Mouse (Mus musculus) gastrocnemius, postnatal 14 days (tissue): ENCODE data around the gene Kars. TPM values are rescaled to one million over a fixed set of nuclear protein-coding genes. Genes with fewer than 3 reads are reported as not detected.

Experiments used
- DNase-seq: peaks from one replicate; pipeline ENCODE4 v3.0.0; 2021; ENCODE audit warnings: mixed read lengths
- intact Hi-C: fragments of 180-260 bp; cut with DNase I; formaldehyde crosslinking; loops from one replicate; pipeline ENCODE4 v1.15.1; 2025; ENCODE audit warnings: low total_unique reads
- total RNA-seq, 2 experiments: library from RNA; stranded (reverse); gene quantifications; 2 replicates each; pipeline ENCODE4 v1.2.3; 2021

The Kars gene
- total RNA-seq, 2 experiments from 2014 or later = 100 to 107 TPM

DNA sequence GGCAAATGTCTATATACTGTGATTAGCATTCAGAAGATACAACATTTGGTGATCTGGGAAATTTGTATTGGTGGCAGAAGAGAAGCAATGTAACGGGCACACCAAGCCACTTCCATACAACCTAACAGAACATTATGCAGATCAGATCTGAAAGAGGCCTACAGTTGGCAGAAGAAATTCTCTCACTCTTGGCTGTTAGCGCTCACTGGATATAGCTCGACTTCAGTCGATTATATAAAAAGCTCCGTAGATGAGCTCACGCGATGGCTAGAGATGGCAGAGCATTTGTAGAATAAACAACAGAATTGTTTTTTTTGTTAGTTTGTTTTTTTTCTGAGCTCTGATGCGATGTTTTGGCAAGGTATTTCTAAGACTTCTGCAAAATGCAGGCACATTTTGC, 19.8 kb downstream of the Kars start:
- intact Hi-C loops = no loop called here
- no peak for DNase-seq

DNA sequence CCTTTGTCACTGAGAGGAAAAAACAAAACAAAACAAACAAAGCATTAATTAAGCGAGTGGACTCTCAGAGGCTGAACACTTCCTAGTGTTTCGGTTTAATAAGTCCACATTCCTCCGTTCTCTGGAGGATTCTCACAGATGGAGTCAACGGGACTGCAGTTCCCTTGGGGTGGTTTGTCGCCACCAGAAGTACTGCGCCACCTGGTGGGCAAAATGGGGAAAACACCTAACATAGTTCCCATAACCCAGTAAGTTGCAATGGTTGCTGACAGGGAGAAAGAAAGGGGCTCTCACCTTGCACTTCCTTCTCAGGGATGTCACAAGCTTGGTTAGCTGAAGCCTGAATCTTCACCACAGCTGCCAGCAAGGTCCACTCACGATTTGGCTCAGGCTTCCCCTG, 21.2 kb downstream of the Kars start:
- intact Hi-C loops = loop anchor here (10.0 kb wide), 1 partner anchor 115 kb away; the partner anchor contains the start of gene Tmem170

DNA sequence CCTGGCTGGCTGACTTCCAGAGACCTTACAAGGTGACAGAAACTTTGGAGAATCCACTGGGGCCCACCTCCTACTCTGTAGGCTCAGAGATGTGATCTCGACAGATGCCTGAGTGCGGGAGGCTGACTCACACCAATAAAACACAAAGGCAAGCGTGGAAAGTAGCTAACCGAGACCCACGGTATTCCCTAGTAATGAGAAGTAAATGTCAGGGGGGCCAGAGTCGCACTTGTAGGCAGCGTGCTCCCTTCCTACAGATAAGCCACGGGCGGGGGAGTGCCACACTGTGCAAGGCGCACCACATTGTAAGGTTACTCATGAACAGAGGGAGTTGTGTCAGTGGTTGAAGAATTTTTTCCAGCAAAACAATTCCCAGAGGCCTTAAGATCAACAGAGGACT, 26.6 kb downstream of the Kars start:
- no peak for DNase-seq
- intact Hi-C loops = loop anchor here (10.0 kb wide), 1 partner anchor 110 kb away; the partner anchor contains the start of gene Tmem170

More for the DNA sequence above, 21.2 kb downstream of the Kars start:
- DNase-seq = peak; percentile 67

DNA sequence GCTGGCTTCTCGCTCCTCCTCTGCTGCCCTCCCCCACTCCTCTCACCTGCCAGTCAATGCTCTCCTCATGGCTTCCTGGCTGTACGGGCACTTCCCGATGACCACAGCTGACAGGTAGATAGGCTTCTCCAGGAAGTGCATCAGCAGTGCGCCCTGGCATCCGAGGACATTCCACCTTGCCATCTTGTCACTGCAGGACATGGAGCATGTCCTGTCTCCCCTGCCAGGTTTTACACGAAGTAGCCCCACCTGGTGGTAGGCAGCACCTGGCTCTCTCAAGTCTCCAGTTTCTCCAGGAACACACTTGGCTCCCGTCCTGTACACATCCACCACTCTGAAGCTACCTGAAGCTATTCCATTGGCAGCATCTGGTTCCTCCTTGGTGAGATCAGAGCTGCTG, 29.0 kb downstream of the Kars start:
- no peak for DNase-seq
- intact Hi-C loops = loop anchor here (10.0 kb wide), 1 partner anchor 107 kb away; the partner anchor contains the start of gene Tmem170

DNA sequence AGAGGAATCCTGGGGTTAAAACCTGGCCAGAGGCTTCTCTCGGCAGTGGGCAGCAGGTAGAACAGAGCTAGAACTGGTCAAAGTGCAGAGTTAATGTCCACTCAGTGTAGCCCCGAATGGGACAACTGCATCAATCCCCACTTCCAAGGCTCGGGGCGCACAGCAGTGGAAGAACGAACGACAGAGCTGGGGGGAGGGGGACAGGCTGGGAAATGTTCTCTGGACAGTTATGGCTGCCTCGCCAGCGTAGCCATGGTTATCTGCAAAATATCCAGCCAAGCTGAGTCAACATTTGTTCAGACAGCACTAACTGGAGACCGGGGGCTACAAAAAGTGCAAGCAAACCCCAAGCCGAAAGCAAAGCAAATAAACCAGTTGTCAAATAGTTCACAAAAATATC, 33.0 kb downstream of the Kars start:
- DNase-seq = no peak
- intact Hi-C loops = no loop called here

DNA sequence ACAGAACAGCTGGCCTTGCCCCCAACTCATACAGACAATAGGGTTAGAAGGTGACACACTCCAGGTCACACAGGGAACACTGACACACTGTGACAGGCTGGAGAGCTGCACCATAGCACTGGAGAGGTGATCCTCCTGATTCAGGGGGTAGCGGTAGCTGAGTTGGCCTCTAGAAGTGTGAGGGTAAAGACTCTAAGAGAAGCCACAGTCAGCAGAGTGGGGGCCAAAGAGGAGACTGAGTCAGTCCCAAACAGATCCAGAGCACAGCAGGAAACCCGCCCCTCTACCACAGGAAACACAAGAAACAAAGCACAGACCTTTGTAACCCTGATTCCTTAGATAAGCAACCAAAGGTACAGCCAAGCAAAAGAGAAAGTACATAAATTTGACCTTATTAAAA, 34.8 kb downstream of the Kars start:
- no peak for DNase-seq
- intact Hi-C loops = no loop called here

DNA sequence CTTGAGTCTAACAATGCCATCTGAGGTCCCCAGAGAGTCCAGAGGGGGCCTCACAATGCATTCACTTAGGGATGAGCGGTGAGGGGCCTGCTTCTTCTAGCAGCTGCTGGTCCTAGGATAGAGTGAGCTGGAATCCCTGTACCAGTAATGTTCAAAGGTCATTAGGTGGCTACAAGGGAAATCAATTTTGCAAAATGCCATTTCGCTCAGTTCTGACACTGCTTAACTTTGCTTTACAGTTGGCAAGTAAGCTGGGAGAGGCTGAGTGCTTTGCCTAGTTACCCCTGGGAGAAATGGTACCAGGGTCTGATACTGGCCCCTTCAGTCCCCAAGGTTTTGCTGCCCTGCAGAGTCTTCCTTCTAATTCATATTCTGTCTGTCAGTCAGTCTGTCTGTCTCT, 35.4 kb downstream of the Kars start:
- intact Hi-C loops = no loop called here
- DNase-seq = no peak

DNA sequence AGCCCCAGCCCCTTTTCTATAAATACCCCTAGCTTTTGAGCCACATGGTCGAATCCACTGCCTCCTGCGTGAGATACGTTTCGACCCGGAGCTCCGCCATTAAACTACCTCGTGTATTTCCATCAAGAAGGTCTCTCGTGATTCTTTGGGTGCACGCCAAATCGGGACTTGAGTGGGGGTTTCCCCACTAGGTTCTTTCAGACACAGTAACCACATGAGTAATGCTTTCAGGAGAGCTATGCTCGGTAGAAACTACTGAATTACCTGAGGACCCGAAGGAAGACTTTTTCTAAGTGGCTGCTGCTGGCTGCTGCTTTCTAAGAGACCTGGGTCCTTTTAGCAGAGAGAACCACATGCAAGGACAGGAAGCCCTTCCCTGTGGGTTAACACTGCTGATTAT, 37.0 kb downstream of the Kars start:
- intact Hi-C loops = no loop called here
- no peak for DNase-seq

DNA sequence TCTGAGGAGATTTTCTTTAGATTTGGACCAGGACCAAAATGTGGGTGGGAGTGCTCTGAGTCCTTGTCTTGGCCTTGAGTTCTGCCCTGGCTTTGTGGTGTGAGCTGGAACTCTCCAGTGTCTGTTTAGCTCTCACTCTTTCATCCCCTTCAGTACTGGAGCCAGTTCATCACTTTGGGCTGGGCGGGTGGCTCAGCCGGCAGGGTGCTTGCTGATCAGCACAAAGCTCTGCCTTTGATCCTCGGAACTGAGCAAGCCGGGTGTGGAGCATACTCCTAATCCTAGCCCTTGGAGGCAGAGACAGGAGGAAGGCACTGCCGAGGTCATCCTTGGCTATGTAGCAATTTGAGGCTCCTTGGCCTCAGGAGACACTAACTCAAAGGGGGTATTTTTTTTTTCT, 42.1 kb downstream of the Kars start:
- intact Hi-C loops = no loop called here

DNA sequence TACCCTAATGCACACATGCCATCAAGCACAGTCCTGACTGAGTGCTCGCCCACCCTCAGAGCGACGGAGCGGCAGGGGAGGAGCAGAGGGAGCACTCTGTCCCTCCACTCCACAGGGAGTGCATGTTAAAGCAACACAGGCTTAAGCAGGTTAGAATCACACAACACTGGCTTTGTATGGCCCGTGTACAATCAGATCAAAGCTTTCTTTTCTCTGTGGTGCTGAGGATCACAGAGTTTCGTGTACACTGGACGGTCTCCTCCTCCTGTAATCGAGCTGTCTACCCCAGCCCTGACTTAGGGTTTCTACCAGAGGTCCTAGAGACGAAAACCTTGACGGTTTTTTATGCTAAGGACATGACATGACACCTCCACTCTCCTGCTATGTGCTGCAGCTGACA, 42.6 kb downstream of the Kars start:
- intact Hi-C loops = no loop called here
- no peak for DNase-seq

More for the DNA sequence above, 42.1 kb downstream of the Kars start:
- DNase-seq = no peak

DNA sequence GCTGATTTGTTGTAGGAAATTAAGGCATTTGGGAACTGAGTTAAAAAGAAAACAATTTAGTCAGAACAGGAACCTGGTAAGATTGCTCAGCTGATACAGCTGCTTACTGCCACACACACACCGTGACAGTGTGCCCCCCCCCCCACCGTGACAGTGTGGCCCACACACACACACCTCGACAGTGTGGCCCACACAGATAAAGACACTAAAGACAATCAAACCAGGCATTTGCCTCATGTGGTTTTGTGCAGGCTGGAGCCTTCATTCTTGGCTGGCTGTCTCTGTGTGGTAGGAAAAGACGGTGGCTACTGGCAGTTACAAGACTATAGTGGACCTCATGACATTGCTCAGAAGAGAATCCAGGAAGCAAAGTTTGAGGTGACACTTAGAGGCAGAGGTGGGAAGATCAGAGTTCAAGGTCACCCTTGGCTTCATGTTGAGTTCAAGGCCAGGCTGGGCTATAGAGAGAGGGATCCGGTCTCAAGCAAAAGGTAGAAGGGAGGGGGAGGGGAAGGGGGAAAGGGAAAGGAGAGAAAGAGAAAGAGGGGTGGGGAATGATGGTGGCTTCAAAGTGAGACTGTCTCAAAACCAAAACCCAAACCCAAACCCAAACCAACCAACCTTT, 43.8 kb downstream of the Kars start:
- DNase-seq = no peak
- intact Hi-C loops = no loop called here

DNA sequence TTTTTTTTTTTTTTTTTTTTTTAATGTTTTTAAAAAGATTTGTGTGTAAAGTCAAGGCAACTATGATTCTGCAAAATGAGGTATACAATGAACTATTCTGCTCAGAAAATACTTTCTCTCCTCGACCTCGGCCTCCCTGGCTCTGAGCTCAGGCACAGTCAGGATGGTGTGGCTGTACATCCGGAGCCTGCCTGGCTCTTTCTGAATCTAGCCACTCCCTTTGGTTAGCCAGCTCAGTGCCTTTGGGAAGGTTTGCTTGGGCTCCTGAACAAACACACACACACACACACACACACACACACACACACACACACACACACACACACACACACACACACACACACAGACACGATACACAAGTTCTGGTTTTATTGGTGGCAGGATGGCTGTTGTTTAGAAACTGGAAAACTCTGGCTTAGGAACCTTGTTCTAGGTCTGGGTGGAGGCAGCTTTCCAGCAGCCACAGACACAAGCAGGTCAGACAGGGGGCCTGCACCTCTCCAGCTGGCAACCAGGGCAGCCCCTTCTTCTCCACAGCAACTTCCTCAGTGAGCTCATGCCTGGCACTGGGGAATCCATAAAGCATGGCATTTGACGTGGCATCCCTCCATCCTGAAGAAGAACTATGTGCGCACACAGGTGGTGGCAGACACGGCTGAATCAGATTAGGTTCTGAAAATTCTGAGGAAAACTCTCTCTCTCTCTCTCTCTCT, 46.1 kb downstream of the Kars start:
- DNase-seq = no peak
- intact Hi-C loops = no loop called here

DNA sequence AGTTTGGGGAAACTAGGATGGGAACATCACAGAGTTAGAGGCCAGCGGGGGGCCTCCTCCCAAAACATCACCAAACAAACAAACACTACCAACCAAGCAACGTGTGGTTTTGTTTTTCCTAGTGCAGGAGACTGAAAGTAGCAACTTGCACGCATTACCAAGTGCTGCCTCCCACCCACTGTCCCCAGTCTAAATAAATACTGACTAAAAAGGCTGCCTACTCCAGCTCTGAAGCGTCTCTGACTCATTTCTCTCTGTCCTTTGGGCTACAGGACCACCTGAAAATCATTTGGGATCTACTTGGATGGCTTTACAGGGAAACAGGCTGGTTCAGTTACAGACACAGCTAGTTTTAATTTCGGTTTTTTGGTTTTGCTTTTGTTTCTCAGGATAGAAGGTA, 46.8 kb downstream of the Kars start:
- intact Hi-C loops = no loop called here
- DNase-seq = no peak

DNA sequence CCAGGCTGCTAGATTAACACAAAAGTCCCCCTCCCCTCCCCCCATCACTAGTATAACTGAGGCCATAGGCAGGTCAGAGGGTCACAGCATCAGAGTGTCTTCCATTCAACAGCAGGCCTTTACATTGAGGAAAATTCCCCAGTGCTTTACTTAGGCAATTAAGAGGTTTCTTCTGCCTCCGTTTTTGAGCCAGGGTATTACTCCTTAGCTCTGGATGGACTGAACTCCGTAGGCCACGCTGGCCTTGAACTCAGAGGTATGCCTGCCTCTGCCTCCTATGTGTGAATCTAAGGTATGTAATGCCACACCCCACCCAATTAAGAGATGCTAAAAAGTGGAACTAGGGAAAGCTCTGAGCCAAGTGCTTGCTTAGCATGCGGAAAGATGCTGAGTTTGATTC, 47.6 kb downstream of the Kars start:
- DNase-seq = no peak
- intact Hi-C loops = no loop called here

DNA sequence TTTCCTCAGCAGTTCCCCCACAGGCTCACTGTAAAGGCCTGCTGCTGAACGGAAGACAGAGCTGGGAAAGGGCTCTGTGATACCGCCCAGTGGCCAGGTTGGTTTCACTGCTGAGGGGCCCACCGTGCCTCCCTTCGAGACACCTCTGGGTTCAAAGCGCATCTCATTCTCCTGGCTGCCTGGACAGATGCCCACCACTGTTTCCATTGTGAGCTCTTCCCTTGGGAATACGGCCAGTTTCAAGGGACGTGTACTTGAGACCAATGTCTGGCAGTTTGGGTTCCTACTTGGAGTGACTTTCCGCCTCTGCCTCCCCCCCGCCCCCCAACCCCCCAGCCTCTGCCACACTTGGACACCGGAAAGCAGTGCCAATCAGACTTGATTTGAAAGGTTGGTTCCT, 48.0 kb downstream of the Kars start:
- DNase-seq = no peak
- intact Hi-C loops = no loop called here

DNA sequence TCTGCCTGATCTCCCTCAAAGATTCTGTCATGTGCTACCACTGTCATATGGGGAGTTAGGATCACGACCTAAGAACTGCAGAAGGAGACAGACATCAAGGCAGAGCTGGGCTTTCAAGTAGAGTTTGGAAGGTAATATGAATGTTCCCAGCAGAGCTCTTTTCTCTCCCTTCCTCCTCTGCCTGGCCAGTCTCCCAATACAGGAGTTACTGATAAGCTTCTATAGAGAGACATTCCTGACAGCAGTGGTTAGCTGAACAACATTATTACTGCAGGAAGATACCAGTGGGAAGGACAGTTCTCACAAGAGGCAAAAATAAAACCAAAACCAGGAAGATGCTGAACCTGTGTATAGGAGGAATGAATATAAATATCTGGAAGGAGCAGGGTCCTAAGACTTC, 48.5 kb downstream of the Kars start:
- DNase-seq = no peak
- intact Hi-C loops = no loop called here

DNA sequence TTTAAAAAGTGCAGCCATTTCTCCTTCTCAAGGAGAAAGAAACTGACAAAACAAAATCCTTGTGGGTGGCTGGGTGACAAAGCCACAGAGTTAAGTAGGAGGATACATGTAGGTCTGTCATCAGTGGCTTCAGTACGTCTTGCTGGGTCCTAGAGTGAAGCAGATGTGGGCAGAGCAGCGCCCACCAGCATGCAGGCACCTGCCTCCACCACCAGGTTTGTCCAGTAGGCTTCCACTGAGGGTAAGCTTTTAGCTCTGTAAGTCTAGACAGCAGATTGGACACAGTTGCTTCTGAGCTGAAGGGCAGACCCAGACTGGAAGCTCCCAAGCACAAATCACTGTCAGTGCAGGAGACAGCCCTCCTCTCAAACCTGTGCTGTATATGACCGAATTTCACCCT, 49.8 kb downstream of the Kars start:
- DNase-seq = no peak
- intact Hi-C loops = no loop called here

DNA sequence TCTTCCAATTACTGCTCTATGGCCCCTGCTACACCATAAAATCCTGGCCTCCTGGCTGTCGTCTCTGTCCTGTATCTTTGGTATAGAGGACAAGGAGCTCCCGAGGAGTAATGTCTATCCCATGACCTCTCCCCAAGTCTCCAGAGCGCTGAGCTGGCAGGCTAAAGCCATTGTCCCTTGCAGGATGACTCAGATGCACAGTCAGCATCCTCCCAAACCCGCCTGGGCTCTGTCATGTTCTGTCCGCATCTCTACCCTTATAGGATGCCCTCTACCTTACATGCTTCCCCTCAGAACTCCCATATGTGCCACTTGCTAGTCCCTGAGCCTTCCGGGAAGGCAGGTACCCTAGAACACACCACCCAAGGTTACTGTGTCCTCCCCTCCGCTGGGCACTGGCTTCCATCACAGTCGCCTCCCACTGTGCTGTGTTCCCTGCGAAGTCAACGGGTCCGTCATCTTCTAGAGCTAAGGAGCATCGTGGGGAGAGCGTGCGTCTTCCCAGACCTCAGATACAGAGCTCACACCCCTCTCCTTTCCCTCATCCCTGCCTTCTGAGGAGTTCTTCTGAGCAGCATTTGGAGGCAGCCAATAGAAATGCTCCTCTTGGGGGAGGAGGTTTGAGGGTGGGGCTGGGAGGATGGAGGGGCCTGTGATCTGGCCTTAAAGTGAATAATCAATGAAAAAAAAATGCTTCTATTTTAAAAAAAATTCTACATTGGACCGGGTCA, 50.4 kb downstream of the Kars start:
- DNase-seq = no peak
- intact Hi-C loops = no loop called here

DNA sequence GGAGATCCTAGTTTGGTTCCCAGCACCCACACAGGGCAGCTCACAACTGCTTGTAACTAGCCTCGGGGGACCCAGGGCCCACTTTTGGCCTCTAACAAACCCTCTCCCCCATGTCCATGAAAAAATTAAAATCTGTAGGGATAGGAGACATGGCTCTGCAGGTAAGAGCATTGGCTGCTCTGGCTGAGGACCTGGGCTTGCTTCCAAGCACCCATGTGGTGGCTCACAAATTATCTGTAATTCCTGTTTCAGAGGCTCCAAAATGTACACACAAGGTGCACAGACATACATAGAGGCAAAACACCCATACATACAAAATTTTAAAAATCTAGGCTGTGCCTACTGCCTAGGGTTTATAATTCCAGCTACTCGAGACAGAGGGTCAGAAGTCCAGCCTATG, 53.9 kb downstream of the Kars start:
- intact Hi-C loops = no loop called here
- no peak for DNase-seq

DNA sequence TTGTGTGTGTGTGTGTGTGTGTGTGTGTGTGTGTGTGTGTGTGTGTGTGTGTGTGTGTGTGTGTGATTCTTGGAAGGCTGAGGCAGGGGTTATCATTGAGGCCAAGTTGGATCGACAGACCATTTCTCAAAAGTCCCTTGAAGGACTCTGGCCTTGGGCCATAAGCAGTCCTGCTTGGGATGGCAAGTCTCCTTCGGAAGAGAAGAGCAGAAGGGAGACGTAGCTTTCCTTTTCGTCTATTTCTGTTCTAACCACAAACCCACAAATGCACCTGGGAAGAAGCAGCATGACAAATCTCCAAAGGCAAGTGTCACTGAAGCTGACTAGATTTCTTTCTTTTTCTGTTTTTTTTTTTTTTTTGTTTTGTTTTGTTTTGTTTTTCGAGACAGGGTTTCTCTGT, 55.2 kb downstream of the Kars start:
- intact Hi-C loops = no loop called here
- DNase-seq = no peak
